Mouse (Mus musculus): ENCODE measurements around the gene Cfap99. TPM values are rescaled to one million over a fixed set of nuclear protein-coding genes. Genes with fewer than 3 reads are reported as not detected.
A peak's percentile ranks its signal among the peaks of the same experiment; 100 is the strongest.

Gene Cfap99
- polyA plus RNA-seq, 1 experiment, result not detected

- no peak overlapping the region for H3K9ac ChIP-seq (ENCODE audit: low read depth, poor library complexity, severe bottlenecking)
- no peaks in the 10 kb centered on the region for H3K36me3 ChIP-seq (ENCODE audit: control insufficient read depth, insufficient read depth, low read length, poor library complexity, severe bottlenecking)
- no peak for TF ChIP-seq CTCF (IDR thresholded peaks at IDR 0.05; ENCODE audit: low read depth, low read length)
- TF ChIP-seq POLR2A (IDR thresholded peaks at IDR 0.05; ENCODE audit: insufficient read depth, low read length), result no peak
- no peak for TF ChIP-seq EP300 (IDR thresholded peaks at IDR 0.05; ENCODE audit: insufficient read depth, low read depth, low read length)
- H3K27me3 ChIP-seq (ENCODE audit: control insufficient read depth, insufficient read depth, low read length, poor library complexity, severe bottlenecking), result no peaks in the 10 kb centered on the region
- no peak overlapping the region for H3K27ac ChIP-seq (ENCODE audit: insufficient read depth, low read length)
- H3K4me1 ChIP-seq (ENCODE audit: control insufficient read depth, insufficient read depth, low read length), result no peaks in the 10 kb centered on the region
- no peaks in the 10 kb centered on the region for H3K9me3 ChIP-seq (replicated peaks; ENCODE audit: control insufficient read depth, insufficient read depth, low read length, poor library complexity, severe bottlenecking)
- H3K4me3 ChIP-seq (ENCODE audit: low read depth, low read length), result no peak overlapping the region
Measured at GRCm38 (mm10) chr5:34283355-34283754, 5.0 kb upstream of the Cfap99 start.

- H3K4me3 ChIP-seq (ENCODE audit: low read depth, low read length), result no peak overlapping the region
- no peak overlapping the region for H3K27ac ChIP-seq (ENCODE audit: insufficient read depth, low read length)
- H3K9me3 ChIP-seq (replicated peaks; ENCODE audit: control insufficient read depth, insufficient read depth, low read length, poor library complexity, severe bottlenecking), result no peaks in the 10 kb centered on the region
- no peaks in the 10 kb centered on the region for H3K27me3 ChIP-seq (ENCODE audit: control insufficient read depth, insufficient read depth, low read length, poor library complexity, severe bottlenecking)
- no peak overlapping the region for H3K9ac ChIP-seq (ENCODE audit: low read depth, poor library complexity, severe bottlenecking)
- TF ChIP-seq CTCF (IDR thresholded peaks at IDR 0.05; ENCODE audit: low read depth, low read length) (no peak), EP300 (IDR thresholded peaks at IDR 0.05; ENCODE audit: insufficient read depth, low read depth, low read length) (no peak), POLR2A (IDR thresholded peaks at IDR 0.05; ENCODE audit: insufficient read depth, low read length) (no peak)
- H3K4me1 ChIP-seq (ENCODE audit: control insufficient read depth, insufficient read depth, low read length), result no peaks in the 10 kb centered on the region
- H3K36me3 ChIP-seq (ENCODE audit: control insufficient read depth, insufficient read depth, low read length, poor library complexity, severe bottlenecking), result no peaks in the 10 kb centered on the region
Measured at GRCm38 (mm10) chr5:34284156-34284750, 4.1 kb upstream of the Cfap99 start.

DNA sequence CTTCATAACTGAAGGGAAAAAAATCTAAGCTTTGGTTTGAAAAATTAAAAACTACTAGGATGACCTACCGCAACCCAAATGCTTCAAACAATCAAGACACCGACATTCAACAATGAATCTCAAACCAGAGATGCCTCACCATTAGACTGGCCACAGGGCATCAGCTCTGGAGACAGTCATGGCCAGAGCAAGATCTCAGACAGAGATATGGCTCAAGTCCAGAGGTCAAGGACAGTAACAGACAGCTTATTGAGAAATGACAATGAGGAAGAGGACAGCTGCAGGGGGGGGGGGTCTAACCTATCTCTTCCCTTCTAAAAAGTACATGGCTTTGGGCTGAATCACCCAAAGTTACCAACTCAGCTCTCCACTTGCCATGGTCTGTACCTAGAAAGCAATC is 3.1 kb upstream of the Cfap99 start:
- H3K27ac ChIP-seq (ENCODE audit: insufficient read depth, low read length), result no peak overlapping the region
- no peak overlapping the region for H3K4me3 ChIP-seq (ENCODE audit: low read depth, low read length)
- no peaks in the 10 kb centered on the region for H3K27me3 ChIP-seq (ENCODE audit: control insufficient read depth, insufficient read depth, low read length, poor library complexity, severe bottlenecking)
- no peaks in the 10 kb centered on the region for H3K9me3 ChIP-seq (replicated peaks; ENCODE audit: control insufficient read depth, insufficient read depth, low read length, poor library complexity, severe bottlenecking)
- H3K9ac ChIP-seq (ENCODE audit: low read depth, poor library complexity, severe bottlenecking), result no peak overlapping the region
- no peak for TF ChIP-seq EP300 (IDR thresholded peaks at IDR 0.05; ENCODE audit: insufficient read depth, low read depth, low read length)
- no peaks in the 10 kb centered on the region for H3K4me1 ChIP-seq (ENCODE audit: control insufficient read depth, insufficient read depth, low read length)
- H3K36me3 ChIP-seq (ENCODE audit: control insufficient read depth, insufficient read depth, low read length, poor library complexity, severe bottlenecking), result no peaks in the 10 kb centered on the region

GRCm38 (mm10) chr5:34286516-34286915 is 1.9 kb upstream of the Cfap99 start:
- no peaks in the 10 kb centered on the region for H3K4me1 ChIP-seq (ENCODE audit: control insufficient read depth, insufficient read depth, low read length)
- TF ChIP-seq CTCF (IDR thresholded peaks at IDR 0.05; ENCODE audit: low read depth, low read length), result no peak
- no peaks in the 10 kb centered on the region for H3K36me3 ChIP-seq (ENCODE audit: control insufficient read depth, insufficient read depth, low read length, poor library complexity, severe bottlenecking)
- H3K4me3 ChIP-seq (ENCODE audit: low read depth, low read length), result peak overlapping the region; percentile 68
- H3K9ac ChIP-seq (ENCODE audit: low read depth, poor library complexity, severe bottlenecking), result peak overlapping the region; percentile 33
- H3K9me3 ChIP-seq (replicated peaks; ENCODE audit: control insufficient read depth, insufficient read depth, low read length, poor library complexity, severe bottlenecking), result no peaks in the 10 kb centered on the region
- no peak overlapping the region for H3K27ac ChIP-seq (ENCODE audit: insufficient read depth, low read length)
- no peaks in the 10 kb centered on the region for H3K27me3 ChIP-seq (ENCODE audit: control insufficient read depth, insufficient read depth, low read length, poor library complexity, severe bottlenecking)

DNA sequence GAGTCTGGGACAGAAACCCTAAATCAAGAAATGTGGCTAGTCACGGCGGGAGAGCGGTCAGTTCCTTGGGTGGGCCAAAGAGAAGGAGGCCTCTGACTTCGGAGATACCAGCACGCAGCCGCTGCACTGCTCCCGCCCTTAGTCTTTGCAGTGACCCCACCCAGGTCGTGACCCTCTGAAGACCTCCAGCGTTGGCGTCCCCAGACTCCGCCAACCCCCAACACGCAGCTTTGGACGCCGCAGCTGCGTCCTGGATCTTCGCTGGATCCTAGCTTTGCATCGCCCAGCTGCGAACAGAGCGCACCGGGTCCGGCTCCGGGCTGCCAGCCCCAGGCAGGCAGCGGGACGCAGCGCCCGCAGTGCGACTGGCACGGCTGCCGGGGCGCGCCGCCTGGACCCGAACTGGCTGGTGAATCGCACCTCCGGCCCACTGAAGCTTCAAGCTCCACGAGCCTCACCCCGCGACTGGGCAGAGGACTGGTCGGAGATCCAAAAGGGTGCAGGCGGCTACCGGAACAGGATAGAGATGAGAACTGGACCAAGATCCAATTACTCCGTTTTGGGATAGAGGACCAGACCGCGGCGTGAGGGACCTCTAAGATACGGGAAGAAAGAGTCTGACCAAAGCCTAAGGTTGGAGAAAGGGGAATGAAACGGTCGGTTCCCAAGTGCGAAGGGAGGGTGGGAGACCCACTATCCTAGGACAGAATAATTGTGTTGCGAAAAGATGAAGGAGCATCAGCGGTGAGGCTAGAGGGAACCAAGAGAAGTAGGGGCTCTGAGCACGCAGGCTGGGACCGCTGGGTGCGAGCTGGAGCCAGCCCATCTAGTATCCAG is 1.2 kb upstream of the Cfap99 start:
- no peaks in the 10 kb centered on the region for H3K9me3 ChIP-seq (replicated peaks; ENCODE audit: control insufficient read depth, insufficient read depth, low read length, poor library complexity, severe bottlenecking)
- no peaks in the 10 kb centered on the region for H3K4me1 ChIP-seq (ENCODE audit: control insufficient read depth, insufficient read depth, low read length)
- H3K36me3 ChIP-seq (ENCODE audit: control insufficient read depth, insufficient read depth, low read length, poor library complexity, severe bottlenecking), result no peaks in the 10 kb centered on the region
- peak overlapping the region; percentile 68 for H3K4me3 ChIP-seq (ENCODE audit: low read depth, low read length)
- H3K27ac ChIP-seq (ENCODE audit: insufficient read depth, low read length), result no peak overlapping the region
- TF ChIP-seq CTCF (IDR thresholded peaks at IDR 0.05; ENCODE audit: low read depth, low read length) (no peak), EP300 (IDR thresholded peaks at IDR 0.05; ENCODE audit: insufficient read depth, low read depth, low read length) (0 out of 2 replicates have a peak, but pooled peaks have one; percentile 10)
- H3K9ac ChIP-seq (ENCODE audit: low read depth, poor library complexity, severe bottlenecking), result peak overlapping the region; percentile 33
- H3K27me3 ChIP-seq (ENCODE audit: control insufficient read depth, insufficient read depth, low read length, poor library complexity, severe bottlenecking), result no peaks in the 10 kb centered on the region

- H3K9ac ChIP-seq (ENCODE audit: low read depth, poor library complexity, severe bottlenecking), result peak overlapping the region; percentile 33
- no peaks in the 10 kb centered on the region for H3K36me3 ChIP-seq (ENCODE audit: control insufficient read depth, insufficient read depth, low read length, poor library complexity, severe bottlenecking)
- no peaks in the 10 kb centered on the region for H3K9me3 ChIP-seq (replicated peaks; ENCODE audit: control insufficient read depth, insufficient read depth, low read length, poor library complexity, severe bottlenecking)
- H3K4me3 ChIP-seq (ENCODE audit: low read depth, low read length), result peak overlapping the region; percentile 68
- H3K27ac ChIP-seq (ENCODE audit: insufficient read depth, low read length), result no peak overlapping the region
- H3K27me3 ChIP-seq (ENCODE audit: control insufficient read depth, insufficient read depth, low read length, poor library complexity, severe bottlenecking), result no peaks in the 10 kb centered on the region
- TF ChIP-seq EP300 (IDR thresholded peaks at IDR 0.05; ENCODE audit: insufficient read depth, low read depth, low read length) (no peak), CTCF (IDR thresholded peaks at IDR 0.05; ENCODE audit: low read depth, low read length) (no peak), POLR2A (IDR thresholded peaks at IDR 0.05; ENCODE audit: insufficient read depth, low read length) (no peak)
- no peaks in the 10 kb centered on the region for H3K4me1 ChIP-seq (ENCODE audit: control insufficient read depth, insufficient read depth, low read length)
Measured at GRCm38 (mm10) chr5:34287838-34288145, 608 bp upstream of the Cfap99 start.
